Mouse (Mus musculus) layer of hippocampus, postnatal 10 days (tissue): ENCODE results near the gene Scaf4. TPM values are rescaled to one million over a fixed set of nuclear protein-coding genes. Genes with fewer than 3 reads are reported as not detected.
"Not testable (repeated sequence)": the region's sequence is repeated elsewhere in the genome, so short reads cannot be mapped to it uniquely, and the experiment has no call there.

Source experiments
- DNase-seq, 2 experiments: peaks; one replicate each; pipeline ENCODE4 v3.0.0; 2021; ENCODE audit warnings: low spot score in 2 of 2
- total RNA-seq, 2 experiments: library from RNA; stranded (reverse); gene quantifications; 2 replicates each; pipeline ENCODE4 v1.2.3; 2021

Scaf4 gene
- total RNA-seq, 2 experiments from 2014 or later, result 52.1 to 57.5 TPM

DNA sequence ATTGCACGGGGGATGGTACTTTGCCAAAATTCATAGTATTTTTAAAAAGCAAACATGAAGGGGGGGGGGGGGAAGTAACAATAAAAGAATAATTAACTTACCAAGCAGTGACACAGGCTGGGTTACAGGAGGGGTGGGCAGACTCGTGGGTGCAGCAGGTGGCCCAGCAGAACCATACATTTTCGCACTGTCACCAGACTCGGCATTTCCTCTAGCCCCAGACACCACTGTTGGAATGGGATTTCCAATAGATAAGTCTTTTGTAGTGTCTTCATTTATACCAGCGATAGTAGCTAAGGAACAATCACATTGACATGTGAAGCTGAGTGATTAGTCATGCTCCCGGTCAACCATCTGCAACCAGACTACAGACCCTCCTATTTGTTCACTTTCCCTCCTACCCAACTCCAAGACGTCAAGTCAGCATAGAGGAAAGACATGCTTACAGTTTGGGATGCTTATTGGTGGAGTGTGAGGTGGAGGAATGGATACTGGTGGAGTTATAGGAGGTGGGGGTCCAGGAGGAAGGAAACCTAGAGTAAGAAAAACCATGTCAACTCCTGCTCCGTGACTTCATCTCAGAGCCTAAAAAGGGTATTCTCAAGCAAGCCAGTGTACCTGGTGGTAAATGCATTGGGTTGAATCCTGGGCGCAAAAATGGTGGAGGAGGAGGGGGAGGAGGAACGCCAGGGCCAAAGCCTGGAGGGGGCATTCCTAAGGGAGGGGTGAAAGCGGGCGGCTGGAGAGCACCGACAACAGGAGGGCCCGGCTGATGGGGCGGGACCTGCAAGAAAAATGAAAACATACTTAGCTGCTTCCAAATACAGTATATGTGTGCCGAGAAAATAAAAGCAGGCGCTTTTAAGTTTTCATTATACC is 41.6 kb downstream of the Scaf4 start:
- no peak for DNase-seq

DNA sequence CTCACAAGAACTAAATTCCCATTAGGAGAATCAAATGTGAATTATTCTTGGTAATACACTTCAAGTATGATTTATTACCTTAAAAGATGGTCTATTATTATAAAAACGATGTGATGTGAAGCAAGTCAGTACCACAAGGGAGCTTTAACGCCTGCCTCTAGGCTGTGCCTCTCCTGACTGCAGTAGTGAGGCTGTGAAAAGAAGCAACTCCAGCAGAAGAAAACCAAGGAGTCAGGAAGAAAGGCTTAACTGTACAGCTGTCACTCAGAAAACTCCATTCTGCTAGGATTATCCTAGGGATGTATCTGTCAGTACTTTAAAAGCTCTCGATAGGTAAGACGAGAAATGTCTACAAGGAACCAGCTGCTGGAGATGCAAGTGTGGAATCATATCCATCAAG is 42.4 kb downstream of the Scaf4 start:
- no peak for DNase-seq

GRCm38 (mm10) chr16:90239128-90239746 is 45.1 kb downstream of the Scaf4 start:
- DNase-seq, result no peak

DNA sequence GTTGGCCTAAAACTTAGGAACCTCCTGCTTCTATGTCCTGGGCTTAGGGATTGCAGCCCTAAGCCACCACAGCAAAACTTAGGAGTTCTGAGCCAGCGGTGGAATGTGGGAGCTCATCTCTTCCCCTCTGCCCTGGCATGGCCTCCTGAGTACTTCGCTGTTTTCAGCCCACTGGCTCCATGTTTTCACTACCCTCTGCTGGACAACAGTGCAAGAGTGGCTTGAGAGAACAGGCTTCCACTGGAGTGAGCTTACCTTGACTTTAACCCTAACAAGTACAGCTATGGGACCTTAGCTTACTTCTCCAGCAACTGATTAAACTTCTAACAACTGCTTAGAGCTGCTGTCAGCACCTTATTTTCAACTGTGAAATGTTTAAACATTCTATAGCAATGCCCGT is 49.1 kb downstream of the Scaf4 start:
- no peak for DNase-seq

- DNase-seq, result no peak
These were observed 49.7 kb downstream of the Scaf4 start for GRCm38 (mm10) chr16:90234617-90235016.

GRCm38 (mm10) chr16:90233702-90234101 is 50.6 kb downstream of the Scaf4 start:
- DNase-seq, result no peak

DNA sequence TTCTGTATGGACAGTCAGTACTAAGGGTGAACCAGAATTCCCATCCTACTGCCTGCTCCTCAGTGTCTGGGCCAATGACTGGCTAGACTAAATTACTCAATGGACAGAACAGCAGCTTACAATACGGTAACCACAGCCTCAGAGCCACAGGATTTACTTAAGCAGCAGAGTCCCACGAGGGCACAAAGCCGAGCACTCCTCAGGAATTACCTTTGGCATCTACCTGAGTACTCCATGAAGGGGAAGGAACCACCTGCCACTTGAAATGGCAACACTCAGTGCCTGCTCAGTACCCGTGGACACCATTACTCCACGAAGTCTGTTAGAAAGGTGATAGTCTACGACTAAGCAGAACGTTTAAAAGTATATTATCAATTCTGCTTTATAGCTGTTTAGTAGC is 53.0 kb downstream of the Scaf4 start:
- DNase-seq, result no peak

DNA sequence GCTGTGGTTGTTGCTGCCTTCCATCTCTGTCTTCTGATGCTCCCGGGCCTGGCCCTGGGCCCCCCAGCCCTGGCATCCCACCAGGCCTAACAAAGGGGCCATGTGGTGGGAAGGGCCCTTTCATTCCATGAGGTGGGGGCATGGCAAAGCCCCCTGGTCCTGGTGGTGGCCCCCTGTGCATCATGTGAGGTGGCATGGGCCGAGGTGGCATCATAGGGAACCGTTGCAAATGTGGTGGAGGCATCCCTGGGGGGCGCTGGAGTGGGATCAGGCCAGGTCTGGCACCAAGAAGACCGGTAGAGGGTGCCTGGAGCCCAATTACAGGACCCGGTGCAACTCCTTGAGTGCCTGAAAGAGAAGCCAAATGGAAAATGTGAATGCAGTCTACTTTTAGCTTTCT is 54.4 kb downstream of the Scaf4 start:
- no peak for DNase-seq

DNA sequence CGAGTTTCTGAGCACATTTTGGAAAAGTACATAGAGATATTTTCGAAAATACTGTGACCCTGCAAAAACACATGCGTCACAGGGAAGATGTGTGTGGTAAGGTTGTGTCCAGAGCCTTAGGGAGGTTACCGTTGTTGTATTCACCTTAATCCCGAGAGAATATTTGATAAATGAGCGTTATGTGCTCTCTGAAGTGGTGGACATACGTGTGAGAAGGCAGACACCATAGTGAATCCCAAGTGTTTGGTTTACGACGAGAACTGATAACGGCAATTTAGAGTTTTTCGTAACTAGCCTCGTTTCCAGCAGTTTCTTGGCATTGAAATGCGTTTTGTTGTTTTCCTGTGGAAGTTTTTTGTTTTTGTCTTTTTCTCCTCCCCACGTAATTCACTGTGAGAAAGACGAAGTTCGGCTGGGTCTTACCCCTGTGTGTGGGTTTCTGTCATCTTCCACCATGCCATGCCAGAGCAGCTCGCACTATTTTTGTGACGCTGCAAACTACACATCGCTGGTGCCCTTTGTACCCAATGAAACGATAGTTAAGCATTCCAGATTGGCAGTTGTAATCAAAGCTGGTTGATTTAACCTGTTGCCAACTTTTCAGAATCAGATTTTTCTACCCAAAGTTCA is 62.7 kb downstream of the Scaf4 start:
- no peak for DNase-seq

GRCm38 (mm10) chr16:90220892-90221431 is 63.3 kb downstream of the Scaf4 start:
- peak in 1 of 2 experiments; percentile 62 for DNase-seq

DNA sequence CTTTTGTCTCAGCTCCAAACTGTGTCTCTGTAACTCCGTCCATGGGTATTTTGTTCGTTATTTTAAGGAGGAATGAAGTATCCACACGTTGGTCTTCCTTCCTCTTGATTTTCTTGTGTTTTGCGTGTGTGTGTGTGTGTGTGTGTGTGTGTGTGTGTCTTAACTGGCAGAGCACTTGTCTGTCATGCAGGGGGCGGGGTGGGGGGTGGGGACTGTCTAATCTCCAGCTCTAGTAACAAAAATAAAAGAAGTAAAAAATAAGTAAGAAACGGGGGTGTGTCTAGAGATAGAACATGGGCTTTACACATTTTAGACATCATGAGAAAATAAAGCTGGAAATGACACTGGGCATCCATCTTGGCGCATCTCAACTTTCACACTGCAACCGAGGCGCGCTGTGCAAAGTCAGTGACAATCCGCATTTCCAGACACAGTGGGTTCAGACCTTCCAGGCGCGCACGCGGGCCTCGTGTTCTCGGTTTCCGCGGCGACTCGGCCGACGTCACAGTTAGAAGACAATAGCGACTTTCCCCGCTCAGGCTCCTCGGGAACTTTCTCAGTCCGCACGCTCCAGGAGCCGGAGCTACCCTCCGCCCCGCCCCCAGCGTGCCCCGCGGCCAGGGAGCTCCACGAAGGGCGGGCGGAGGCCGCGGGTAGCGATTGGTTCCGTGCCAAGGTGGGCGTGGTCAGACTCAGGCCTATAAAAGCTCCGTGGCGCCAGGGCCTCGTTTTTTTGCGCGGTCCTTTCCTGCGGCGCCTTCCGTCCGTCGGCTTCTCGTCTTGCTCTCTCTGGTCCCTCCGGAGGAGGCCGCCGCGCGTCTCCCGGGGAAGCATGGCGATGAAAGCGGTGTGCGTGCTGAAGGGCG is 64.0 kb downstream of the Scaf4 start, which contains the start of gene Sod1:
TSS of gene Sod1 (plus strand) at position 729 of the 866 bp plus-strand sequence.
- DNase-seq, result peak; percentile 98

GRCm38 (mm10) chr16:90219445-90219844 is 64.9 kb downstream of the Scaf4 start:
- not testable (repeated sequence) for DNase-seq

GRCm38 (mm10) chr16:90217926-90218325 is 66.4 kb downstream of the Scaf4 start:
- no peak for DNase-seq

DNA sequence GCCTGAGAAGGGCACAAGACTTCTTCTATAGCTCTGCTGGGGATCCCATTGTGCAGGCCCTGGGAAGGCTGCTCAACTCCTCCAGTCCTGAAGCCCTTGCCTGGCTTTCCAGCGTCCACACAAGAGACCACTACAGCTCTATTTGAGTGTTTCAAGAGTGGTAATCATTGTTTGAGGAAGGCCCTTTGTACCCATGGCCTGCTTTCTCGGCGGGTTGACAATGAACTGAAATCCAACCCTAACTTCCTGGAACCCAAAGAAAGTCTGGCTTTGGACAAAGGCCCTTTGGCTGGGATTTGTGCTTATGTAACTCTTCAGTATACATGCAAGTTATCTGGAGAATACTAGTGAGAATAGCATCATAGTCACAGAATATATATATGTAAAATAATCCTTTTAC is 66.9 kb downstream of the Scaf4 start:
- no peak for DNase-seq

DNA sequence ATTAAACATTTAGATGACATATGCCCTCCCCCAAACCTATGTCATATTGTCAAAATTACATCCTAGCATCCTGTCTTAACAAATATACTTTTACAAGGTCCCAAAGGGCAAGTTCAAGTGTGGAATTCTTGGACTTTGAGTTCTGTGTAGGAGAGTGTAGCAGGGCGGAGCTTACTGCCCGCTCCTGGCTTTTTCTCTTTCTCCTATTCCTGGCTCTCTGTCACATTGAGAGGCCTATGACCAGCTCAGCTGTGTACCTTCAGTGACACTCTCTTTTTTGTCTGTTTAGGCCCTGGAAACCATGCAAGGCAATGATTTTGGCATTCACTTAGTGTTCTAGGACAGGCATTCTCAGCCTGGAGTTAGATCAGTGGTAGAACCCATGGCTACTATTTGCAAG is 67.9 kb downstream of the Scaf4 start:
- DNase-seq, result no peak

DNA sequence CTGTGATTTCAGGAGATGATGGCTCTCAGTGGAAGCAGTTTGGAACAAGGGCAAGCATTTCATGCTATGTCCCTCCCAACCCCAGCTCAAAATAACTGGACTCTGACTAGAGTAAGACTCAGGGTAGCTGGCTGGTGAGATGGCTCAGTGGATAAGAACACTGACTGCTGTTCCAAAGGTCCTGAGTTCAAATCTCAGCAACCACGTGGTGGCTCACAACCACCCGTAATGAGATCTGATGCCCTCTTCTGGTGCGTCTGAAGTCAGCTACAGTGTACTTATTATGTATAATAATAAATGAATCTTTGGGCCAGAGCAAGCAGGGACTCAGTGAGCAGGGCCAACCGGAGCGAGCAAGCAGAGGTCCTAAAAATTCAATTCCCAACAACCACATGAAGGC is 68.4 kb downstream of the Scaf4 start:
- not testable (repeated sequence) for DNase-seq

DNA sequence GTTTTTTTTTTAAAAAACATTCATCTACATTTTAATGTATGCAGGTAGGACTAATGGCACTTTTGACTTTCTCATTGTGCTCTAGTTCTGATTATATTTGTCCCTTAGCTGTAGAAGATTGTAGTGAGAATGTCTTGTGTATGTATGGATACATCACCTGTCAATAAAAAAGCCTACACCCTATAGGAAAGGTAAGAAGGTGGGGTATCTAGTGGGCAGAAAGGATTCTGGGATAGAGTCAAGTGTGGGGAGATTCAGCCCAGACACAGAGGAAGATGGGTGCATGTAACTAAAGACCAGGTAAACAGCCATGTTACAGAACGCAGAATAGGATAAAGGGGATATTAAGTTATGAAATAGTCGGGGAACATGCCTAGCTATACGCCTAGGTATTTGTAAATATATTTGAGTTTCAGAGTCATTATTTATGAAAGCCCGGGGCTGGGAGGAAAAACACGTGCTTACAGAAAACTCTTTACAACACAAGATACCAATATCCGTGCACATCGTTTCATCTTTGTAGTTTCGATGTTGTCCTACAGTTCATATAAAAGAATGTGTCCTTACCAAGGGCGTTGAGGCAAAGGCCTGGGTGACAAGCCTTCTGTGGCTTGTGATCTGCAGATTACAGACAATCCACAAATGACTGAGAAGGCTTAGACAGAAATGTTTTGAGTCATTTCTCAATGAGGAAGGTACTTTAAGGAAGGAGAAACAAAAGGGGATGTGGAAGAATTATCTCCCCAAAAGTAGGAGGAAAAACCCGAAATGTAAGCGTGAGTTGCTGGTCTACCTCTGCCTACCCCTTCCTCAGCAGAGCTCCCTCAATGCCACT is 69.4 kb downstream of the Scaf4 start:
- no peak for DNase-seq

DNA sequence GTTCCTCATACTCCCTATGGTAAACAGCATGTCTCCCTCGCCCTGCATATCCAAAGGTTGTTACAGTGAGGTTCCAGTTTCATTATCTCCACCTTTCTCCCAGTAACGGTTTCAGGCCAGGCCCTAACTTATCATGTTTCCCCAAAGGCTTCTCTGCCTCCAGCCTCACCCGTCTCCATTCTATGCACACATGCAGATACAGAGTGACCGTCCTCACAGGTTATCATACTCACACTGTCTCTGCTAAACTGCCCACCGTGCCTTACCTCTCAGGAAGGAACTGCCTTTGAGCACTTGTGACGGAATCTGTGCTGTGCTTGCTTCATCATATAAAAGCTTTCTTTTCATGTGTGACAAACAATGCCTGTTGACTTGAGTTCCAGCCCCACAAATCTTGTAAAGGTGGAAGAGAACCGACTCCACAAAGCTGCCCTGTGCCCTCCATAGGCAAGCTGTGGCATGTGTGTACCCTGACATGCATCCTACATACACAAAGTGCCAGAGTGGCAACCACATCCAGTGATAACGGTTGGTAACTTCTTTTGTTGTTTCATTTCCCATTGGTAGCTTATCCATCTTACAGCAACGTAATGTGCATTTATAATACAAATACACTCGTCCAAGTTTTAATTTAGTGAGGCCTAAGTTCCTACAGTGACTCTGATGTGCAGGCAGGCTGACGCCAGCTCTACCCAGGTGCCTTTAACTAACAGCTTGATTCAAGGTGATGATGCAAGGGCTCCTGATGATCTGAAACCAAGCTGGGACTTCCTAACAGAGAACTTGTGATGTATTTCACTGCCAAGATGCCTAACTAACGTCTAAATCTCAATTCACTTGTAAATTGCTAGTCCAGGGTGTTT is 70.6 kb downstream of the Scaf4 start:
- no peak for DNase-seq

GRCm38 (mm10) chr16:90211767-90212166 is 72.5 kb downstream of the Scaf4 start:
- no peak for DNase-seq
